Mouse (Mus musculus) forebrain, postnatal 0 days (tissue): ENCODE data around the gene Ofcc1. TPM values are rescaled to one million over a fixed set of nuclear protein-coding genes. Genes with fewer than 3 reads are reported as not detected.

Source experiments
- ATAC-seq: fragments of 200-750 bp; cut with Nextera tagmentation; 2 replicates; pipeline ENCODE4 v1.8.0; 2017; ENCODE audit warnings: mild to moderate bottlenecking, moderate library complexity
- DNase-seq: peaks from one replicate; pipeline ENCODE4 v3.0.0-alpha.2; 2015
- H3K27ac ChIP-seq: fragments of 300-500 bp; sonication (generic); 2 replicates; pipeline ENCODE4 v1.5.1; 2014; ENCODE audit warnings: low read depth, mild to moderate bottlenecking, antibody characterized with exemption, low read length, moderate library complexity, mixed read lengths
- H3K27me3 ChIP-seq: fragments of 300-500 bp; sonication (generic); 2 replicates; pipeline ENCODE4 v1.6.1; 2014; ENCODE audit warnings: mild to moderate bottlenecking, low read length, mixed read lengths; ENCODE audit not compliant: insufficient read depth
- H3K36me3 ChIP-seq: fragments of 300-500 bp; sonication (generic); 2 replicates; pipeline ENCODE4 v1.6.1; 2014; ENCODE audit warnings: mild to moderate bottlenecking, moderate library complexity; ENCODE audit not compliant: insufficient read depth
- H3K4me1 ChIP-seq: fragments of 300-500 bp; sonication (generic); 2 replicates; pipeline ENCODE4 v1.6.1; 2014; ENCODE audit warnings: antibody characterized with exemption; ENCODE audit not compliant: insufficient read depth
- H3K4me2 ChIP-seq: fragments of 300-500 bp; sonication (generic); 2 replicates; pipeline ENCODE4 v1.6.1; 2014; ENCODE audit warnings: low read depth, mild to moderate bottlenecking, moderate library complexity
- H3K4me3 ChIP-seq: fragments of 300-500 bp; sonication (generic); 2 replicates; pipeline ENCODE4 v1.5.1; 2014; ENCODE audit warnings: low read depth, low read length, mixed read lengths
- H3K9ac ChIP-seq: fragments of 300-500 bp; sonication (generic); 2 replicates; pipeline ENCODE4 v1.6.1; 2014; ENCODE audit warnings: mild to moderate bottlenecking
- H3K9me3 ChIP-seq: fragments of 300-500 bp; sonication (generic); 2 replicates; pipeline ENCODE4 v1.6.1; 2016; ENCODE audit warnings: low read length
- CTCF ChIP-seq: sonication (generic); IDR thresholded peaks from 2 replicates; pipeline ENCODE4 v1.5.1; 2016; ENCODE audit warnings: antibody characterized with exemption, control low read depth, low read depth
- WGBS: fragments of 180-500 bp; shearing (Covaris S2); extraction: QIAGEN DNeasy Blood & Tissue Kit; methylation state at CpG from one replicate; pipeline ENCODE4 v1.1.7; 2014; 5-methylcytosine and 5-hydroxymethylcytosine counted together
- polyA plus RNA-seq: library from polyadenylated mRNA; unstranded; fragments of >200 nt; fragmentation: Nextera tagmentation; extraction: Ambion mirVana; gene quantifications from 2 replicates; pipeline ENCODE4 v1.2.1, GENCODE M21; 2015
- total RNA-seq: library from RNA; depleted of rRNA; stranded (reverse); fragments of >200 nt; gene quantifications from 2 replicates; pipeline ENCODE4 v1.2.3, GENCODE M21; 2014

Gene Ofcc1
- total and polyA plus RNA-seq, 2 experiments from 2014 or later: not detected

DNA sequence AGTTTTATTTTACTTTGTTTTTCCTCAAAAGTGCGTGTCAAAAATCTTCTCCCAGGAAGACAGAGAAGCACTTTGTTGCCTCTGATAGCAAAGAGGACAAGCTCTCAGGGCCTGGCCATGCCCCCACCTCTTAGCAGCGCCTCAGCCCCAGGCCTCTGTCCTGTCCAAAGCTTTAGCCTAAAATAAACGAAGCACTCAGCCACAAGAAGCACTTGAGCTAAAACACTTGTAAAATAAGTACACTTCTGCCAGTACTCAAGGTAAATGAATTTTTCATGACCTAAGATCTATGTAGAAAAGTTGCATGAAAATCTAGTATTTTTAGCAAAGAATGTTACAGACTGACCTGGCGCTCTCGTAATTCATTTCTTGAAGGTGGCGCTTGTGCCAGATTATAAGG lies 117.4 kb downstream of the Ofcc1 start:
- WGBS: 72% methylated on average over 6 of the region's 6 CpGs
- Histone ChIP-seq H3K27me3 (no peaks in the 10 kb centered on the region), H3K4me1 (no peaks in the 10 kb centered on the region), H3K27ac (no peak overlapping the region), H3K36me3 (no peaks in the 10 kb centered on the region), H3K4me3 (no peak overlapping the region), H3K9ac (no peak overlapping the region), H3K9me3 (no peaks in the 10 kb centered on the region), H3K4me2 (no peak overlapping the region)
- no peak for ATAC-seq
- DNase-seq: no peak
- TF ChIP-seq CTCF: no peak

DNA sequence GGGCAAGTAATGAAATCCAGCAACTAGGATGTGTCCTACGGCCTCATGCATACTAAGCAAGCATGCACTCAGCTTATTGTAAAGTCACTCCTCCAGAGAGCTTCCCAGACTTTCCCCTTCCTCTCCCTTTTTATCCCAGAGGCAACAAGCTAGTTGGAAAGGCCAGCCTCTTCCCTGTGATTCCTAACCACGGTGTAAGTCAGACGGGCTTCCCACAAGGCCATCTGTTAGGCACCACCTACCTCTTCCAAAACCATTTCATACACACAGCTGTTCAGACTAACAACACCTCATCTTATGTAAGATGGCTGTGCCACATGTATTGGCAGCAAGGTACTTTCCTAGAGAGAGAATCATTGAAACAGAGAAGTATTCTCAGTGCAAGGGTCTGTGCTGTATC lies 124.9 kb downstream of the Ofcc1 start:
- H3K9me3 ChIP-seq: no peaks in the 10 kb centered on the region
- no peak overlapping the region for H3K4me2 ChIP-seq
- no peaks in the 10 kb centered on the region for H3K4me1 ChIP-seq
- ATAC-seq (no peak), DNase-seq (no peak)
- no peak overlapping the region for H3K4me3 ChIP-seq
- H3K27me3 ChIP-seq: no peaks in the 10 kb centered on the region
- H3K9ac ChIP-seq: no peak overlapping the region
- H3K27ac ChIP-seq: no peak overlapping the region
- TF ChIP-seq CTCF: no peak
- no peaks in the 10 kb centered on the region for H3K36me3 ChIP-seq
- 79% methylated on average over 3 of the region's 3 CpGs for WGBS

DNA sequence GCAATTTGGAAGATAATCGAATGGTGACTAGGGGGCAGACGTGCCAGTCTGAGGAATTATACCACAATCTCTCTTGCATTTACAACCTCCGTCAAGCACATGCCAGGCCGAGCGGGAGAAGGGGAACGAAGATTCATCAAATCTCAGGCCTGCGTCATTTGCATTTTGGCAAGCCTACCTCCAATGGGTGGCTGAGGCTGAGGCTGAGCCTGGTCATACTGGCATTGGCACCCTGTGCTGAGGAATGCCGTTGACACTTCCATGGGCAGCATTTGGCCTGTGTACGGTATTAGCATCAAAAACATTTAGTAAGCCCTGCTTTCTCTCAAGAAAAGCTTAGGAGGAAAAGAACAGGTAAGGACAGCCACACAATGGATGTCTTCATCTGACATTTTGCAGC lies 152.9 kb downstream of the Ofcc1 start:
- TF ChIP-seq CTCF: no peak
- Histone ChIP-seq H3K9me3 (no peaks in the 10 kb centered on the region), H3K36me3 (no peaks in the 10 kb centered on the region), H3K27ac (no peak overlapping the region), H3K4me1 (no peaks in the 10 kb centered on the region), H3K4me2 (no peak overlapping the region), H3K27me3 (no peaks in the 10 kb centered on the region), H3K4me3 (no peak overlapping the region), H3K9ac (no peak overlapping the region)
- 55% methylated on average over 9 of the region's 9 CpGs for WGBS
- DNase-seq (no peak), ATAC-seq (peak; percentile 36; the same call in 1 of the 2 replicates)

DNA sequence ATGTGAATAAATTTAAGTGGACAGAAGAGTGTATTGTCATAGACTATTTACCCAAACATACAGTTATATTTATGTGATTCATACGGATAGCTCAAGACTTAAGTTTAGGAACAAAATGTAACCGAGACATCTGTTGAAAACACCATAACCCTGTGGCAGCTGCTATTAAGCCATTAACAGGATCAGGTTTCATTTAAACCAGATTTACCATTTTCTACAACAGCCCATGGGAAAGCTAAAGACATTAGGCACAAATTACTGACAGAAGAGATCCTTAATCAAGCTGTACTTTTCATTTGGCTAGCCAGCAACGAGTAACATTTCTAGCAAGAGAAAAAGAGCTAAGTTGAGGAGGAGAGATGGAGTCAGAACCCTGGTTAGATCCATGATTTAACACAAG lies 179.5 kb downstream of the Ofcc1 start:
- Histone ChIP-seq H3K4me3 (no peak overlapping the region), H3K4me1 (no peaks in the 10 kb centered on the region), H3K9ac (no peak overlapping the region), H3K36me3 (no peaks in the 10 kb centered on the region), H3K27ac (no peak overlapping the region), H3K4me2 (no peak overlapping the region), H3K9me3 (no peaks in the 10 kb centered on the region), H3K27me3 (no peaks in the 10 kb centered on the region)
- WGBS: 88% methylated on average over 3 of the region's 3 CpGs
- TF ChIP-seq CTCF: no peak
- ATAC-seq (no peak), DNase-seq (no peak)

DNA sequence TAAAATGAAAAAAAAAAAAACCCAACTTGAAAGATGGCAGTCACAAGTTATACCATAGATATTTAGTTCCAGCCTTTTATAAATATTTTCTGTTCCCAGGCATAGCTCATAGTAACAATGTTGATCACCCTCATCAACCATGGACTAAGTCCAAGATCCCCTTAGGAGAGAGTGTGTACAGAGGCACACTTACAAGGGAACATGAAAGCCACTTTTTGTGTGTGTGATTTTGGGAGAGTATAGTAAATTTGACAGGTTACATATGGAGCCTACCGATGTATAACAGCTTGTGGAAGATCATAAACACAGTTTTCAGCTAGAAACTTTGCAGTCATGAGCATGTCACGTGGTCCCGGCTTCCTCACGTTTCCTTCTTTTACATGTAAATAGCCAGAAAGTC lies 189.5 kb downstream of the Ofcc1 start:
- Histone ChIP-seq H3K27ac (no peak overlapping the region), H3K4me1 (no peaks in the 10 kb centered on the region), H3K9me3 (no peaks in the 10 kb centered on the region), H3K4me3 (no peak overlapping the region), H3K9ac (no peak overlapping the region), H3K27me3 (no peaks in the 10 kb centered on the region), H3K36me3 (no peaks in the 10 kb centered on the region), H3K4me2 (no peak overlapping the region)
- ATAC-seq: no peak
- 88% methylated on average over 4 of the region's 4 CpGs for WGBS
- no peak for TF ChIP-seq CTCF
- no peak for DNase-seq

DNA sequence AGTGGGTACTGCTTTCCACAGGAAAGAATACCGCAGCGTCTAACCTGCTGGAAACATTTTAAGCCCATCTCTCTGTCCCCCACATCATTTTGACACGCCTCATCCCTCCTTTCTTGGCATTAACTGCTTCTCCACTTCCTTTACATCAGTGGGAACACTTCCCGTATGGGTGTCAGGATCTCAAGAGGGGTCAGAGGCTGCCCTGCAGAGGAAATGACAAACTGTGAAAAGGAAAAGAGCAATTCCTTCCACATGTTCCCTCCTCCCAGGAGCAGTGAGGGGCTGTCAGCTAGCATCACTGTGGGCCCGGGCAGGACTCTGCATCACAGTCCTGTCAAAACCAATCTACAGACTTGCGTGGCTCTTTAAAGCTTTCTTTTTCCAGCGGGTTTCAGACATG lies 193.4 kb downstream of the Ofcc1 start:
- ATAC-seq (no peak), DNase-seq (no peak)
- Histone ChIP-seq H3K36me3 (no peaks in the 10 kb centered on the region), H3K4me2 (no peak overlapping the region), H3K4me1 (no peaks in the 10 kb centered on the region), H3K27me3 (no peaks in the 10 kb centered on the region), H3K4me3 (no peak overlapping the region), H3K9ac (no peak overlapping the region), H3K9me3 (no peaks in the 10 kb centered on the region), H3K27ac (no peak overlapping the region)
- TF ChIP-seq CTCF: no peak
- WGBS: 69% methylated on average over 7 of the region's 7 CpGs

DNA sequence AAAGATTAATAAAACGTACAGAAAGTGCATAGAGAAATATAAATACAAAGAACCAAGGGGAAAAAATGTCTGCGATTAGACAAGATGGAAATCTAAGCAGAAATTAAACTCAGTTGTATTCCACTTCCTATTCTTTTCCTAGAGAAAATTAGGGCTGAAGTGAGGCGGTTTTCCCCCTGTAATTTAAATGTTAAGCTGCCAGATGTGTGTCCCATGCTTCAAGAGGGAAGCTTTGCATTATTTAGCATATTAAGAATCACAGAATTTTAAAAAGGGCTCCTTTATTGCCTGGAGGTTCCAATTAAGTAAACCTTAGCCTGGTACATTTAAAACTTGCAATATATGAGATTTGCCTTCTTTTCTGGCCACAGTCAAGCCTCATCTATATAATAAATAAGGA lies 205.8 kb downstream of the Ofcc1 start:
- H3K9me3 ChIP-seq: no peaks in the 10 kb centered on the region
- WGBS: 37% methylated on average over 3 of the region's 3 CpGs
- H3K9ac ChIP-seq: no peak overlapping the region
- ATAC-seq (no peak; the same call in 1 of the 2 replicates), DNase-seq (no peak)
- H3K4me3 ChIP-seq: no peak overlapping the region
- H3K36me3 ChIP-seq: no peaks in the 10 kb centered on the region
- no peak overlapping the region for H3K4me2 ChIP-seq
- TF ChIP-seq CTCF: no peak
- no peaks in the 10 kb centered on the region for H3K4me1 ChIP-seq
- H3K27ac ChIP-seq: no peak overlapping the region
- no peaks in the 10 kb centered on the region for H3K27me3 ChIP-seq

DNA sequence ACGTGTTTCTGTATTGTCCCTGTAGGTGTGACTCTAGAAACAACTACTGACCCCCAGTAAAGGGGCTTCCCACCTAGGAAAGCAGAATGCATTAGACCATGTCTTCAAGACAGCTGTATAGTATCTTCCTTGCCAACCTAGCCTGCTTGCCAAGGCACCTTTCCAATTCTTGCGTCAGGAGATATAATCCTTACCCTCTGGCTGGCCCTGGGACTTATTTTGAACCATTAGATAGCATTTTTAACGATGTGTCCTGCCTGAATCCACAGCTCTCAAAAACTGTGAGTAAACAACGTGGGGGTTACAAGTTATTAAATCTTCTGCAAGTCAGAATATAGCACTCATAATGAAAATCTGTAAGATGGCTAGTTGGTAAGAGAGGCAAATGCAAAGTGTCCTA lies 221.3 kb downstream of the Ofcc1 start:
- H3K9me3 ChIP-seq: no peaks in the 10 kb centered on the region
- no peak overlapping the region for H3K9ac ChIP-seq
- H3K4me1 ChIP-seq: no peaks in the 10 kb centered on the region
- no peak overlapping the region for H3K4me2 ChIP-seq
- TF ChIP-seq CTCF: no peak
- no peaks in the 10 kb centered on the region for H3K36me3 ChIP-seq
- ATAC-seq (no peak), DNase-seq (no peak)
- 76% methylated on average over 4 of the region's 4 CpGs for WGBS
- H3K4me3 ChIP-seq: no peak overlapping the region
- H3K27me3 ChIP-seq: no peaks in the 10 kb centered on the region
- H3K27ac ChIP-seq: no peak overlapping the region
